Mouse (Mus musculus) embryonic fibroblast, embryonic 13.5 days (primary cell): ENCODE measurements around the gene Ctnnal1.

ENCODE experiments used
- CTCF ChIP-seq: IDR thresholded peaks from 2 replicates; pipeline ENCODE4 v1.5.1; 2011; ENCODE audit warnings: mild to moderate bottlenecking, control low read depth, low read length, moderate library complexity, borderline replicate concordance; ENCODE audit not compliant: insufficient read depth
- POLR2A ChIP-seq: IDR thresholded peaks from 2 replicates; pipeline ENCODE4 v1.6.1; 2011; ENCODE audit warnings: low read depth, mild to moderate bottlenecking, control low read depth, low read length, moderate library complexity

DNA sequence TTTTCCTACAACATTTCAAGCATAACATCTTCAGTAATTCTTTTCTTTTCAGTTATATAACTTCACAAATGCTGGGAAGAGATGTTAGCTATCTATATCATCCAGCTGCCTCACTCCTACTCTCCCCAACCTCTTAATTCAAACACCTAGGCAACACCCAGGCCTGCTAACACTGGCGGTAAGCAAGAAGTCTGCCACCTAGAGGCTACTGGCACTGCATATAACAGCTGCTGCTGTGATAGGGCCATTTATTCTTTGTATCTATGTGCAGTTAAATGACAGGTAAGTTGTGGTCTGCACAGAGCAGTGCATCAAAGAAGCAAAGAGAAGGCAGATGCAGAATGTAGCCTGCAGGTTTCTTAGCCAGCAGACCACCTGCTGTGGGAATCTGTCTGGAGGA, 73.6 kb downstream of the Ctnnal1 start:
- TF ChIP-seq POLR2A, result no peak
- peak; percentile 18; the same call in 1 of the 2 replicates for TF ChIP-seq CTCF
